ENCODE assay signal across 9 mouse cellular contexts in genomic region chr8:15601531-15601930, GRCm38 (mm10).
A peak's percentile ranks its signal among the peaks of the same experiment; 100 is the strongest.
DNase-seq lines count a peak whose midpoint lies in the region; TF ChIP-seq lines count a peak whose summit lies in the region.
"Had no signal": no experiment of that assay in that cellular context is flagged by ENCODE, and none has a peak within 500 bp of the region (broad histone marks: within the 10 kb centered on the region; RNA-seq: fewer than 3 reads in every experiment).

No protein-coding gene starts in this region.

- H3K27ac ChIP-seq in gastrocnemius, adult 2 months, result no peak overlapping the region
- H3K27ac ChIP-seq in limb, embryonic 10.5 days, result no peak overlapping the region
- H3K27ac ChIP-seq: heart, embryonic 10.5 days had no signal

- H3K4me1 ChIP-seq in lung, adult 2 months (ENCODE audit: control insufficient read depth, insufficient read depth, low read length), result no peaks in the 10 kb centered on the region
- H3K4me1 ChIP-seq in limb, embryonic 10.5 days, result no peaks in the 10 kb centered on the region
- H3K4me1 ChIP-seq: heart, embryonic 10.5 days had no signal

- whole genome bisulfite sequencing in lung, adult 2 months, result 60% methylated on average over 4 of the region's 4 CpGs
- 82% methylated on average over 4 of the region's 4 CpGs for WGBS in limb, embryonic 10.5 days

- intact Hi-C loops in gastrocnemius, adult 2 months (cut with DNase I), result no loop called here
- intact Hi-C loops in gastrocnemius, postnatal 36 days (cut with DNase I), result no loop called here

- TF ChIP-seq CTCF in gastrocnemius, adult 2 months (IDR thresholded peaks at IDR 0.05), result peak; percentile 37
- no peak for TF ChIP-seq CTCF in lung, adult 2 months (IDR thresholded peaks at IDR 0.05; ENCODE audit: insufficient read depth, low read length)

- no peaks in the 10 kb centered on the region for H3K36me3 ChIP-seq in limb, embryonic 10.5 days
- H3K36me3 ChIP-seq: heart, embryonic 10.5 days had no signal

- no peaks in the 10 kb centered on the region for H3K9me3 ChIP-seq in limb, embryonic 10.5 days (replicated peaks)
- H3K9me3 ChIP-seq: heart, embryonic 10.5 days had no signal

- no peak overlapping the region for H3K4me3 ChIP-seq in gastrocnemius, adult 2 months
- no peak overlapping the region for H3K4me3 ChIP-seq in lung, adult 2 months (replicated peaks; ENCODE audit: extremely low read depth, low read depth, low read length)
- no peak overlapping the region for H3K4me3 ChIP-seq in limb, embryonic 10.5 days
- H3K4me3 ChIP-seq: heart, embryonic 10.5 days had no signal

- no peak for TF ChIP-seq POLR2A in lung, adult 2 months (IDR thresholded peaks at IDR 0.05; ENCODE audit: borderline replicate concordance, extremely low read depth, low read depth, low read length)

- DNase-seq in gastrocnemius, adult 2 months, result no peak
- DNase-seq in gastrocnemius, postnatal 36 days, result no peak
- peak; percentile 14 for DNase-seq in lung, postnatal 14 days
- no peak for DNase-seq in lung, adult 2 months
- DNase-seq in adrenal gland, adult 8-10 months, result peak; percentile 4
- peak; percentile 4 to 61 for DNase-seq in kidney, postnatal 36 days
- DNase-seq in limb, embryonic 10.5 days (ENCODE audit: low spot score), result no peak
- no peak for DNase-seq in spleen, postnatal 14 days (ENCODE audit: low spot score in 2 of 2)

- no peaks in the 10 kb centered on the region for H3K27me3 ChIP-seq in limb, embryonic 10.5 days (ENCODE audit: low read depth, poor library complexity, severe bottlenecking)

Comparison
In these comparisons a context has a peak if more than half of its experiments do, and no peak if none do; other contexts are left out.
1. DNase-seq: peak in lung, postnatal 14 days (single experiment), adrenal gland, adult 8-10 months (single experiment) and kidney, postnatal 36 days (2 of 2); none in gastrocnemius, adult 2 months (single experiment), gastrocnemius, postnatal 36 days (0 of 2), lung, adult 2 months (single experiment), limb, embryonic 10.5 days (single experiment) and spleen, postnatal 14 days (0 of 2).